Comparison of ENCODE assay signal across 8 mouse cellular contexts in genomic region chr5:129177697-129178511, GRCm38 (mm10).
DNase-seq lines count a peak whose midpoint lies in the region; ATAC-seq and TF ChIP-seq lines count a peak whose summit lies in the region.

No protein-coding gene starts in this region.

- H3K27ac ChIP-seq in ES-E14 (ENCODE audit: insufficient read depth, low read depth, low read length, poor library complexity, severe bottlenecking): no peak overlapping the region
- no peak overlapping the region for H3K27ac ChIP-seq in hindbrain, embryonic 11.5 days (ENCODE audit: low read depth, low read length)
- no peak overlapping the region for H3K27ac ChIP-seq in lung, postnatal 0 days (ENCODE audit: low read length)

- peak; percentile 59; the same call in 1 of the 2 replicates for ATAC-seq in hindbrain, embryonic 11.5 days (ENCODE audit: low FRiP score)
- peak; percentile 82 for ATAC-seq in lung, postnatal 0 days

- no peak overlapping the region for H3K9ac ChIP-seq in ES-E14 (ENCODE audit: insufficient read depth, low read depth, low read length, poor library complexity, severe bottlenecking)
- H3K9ac ChIP-seq in hindbrain, embryonic 11.5 days (ENCODE audit: low read depth, low read length): no peak overlapping the region
- no peak overlapping the region for H3K9ac ChIP-seq in lung, postnatal 0 days (replicated peaks; ENCODE audit: low read depth)

- WGBS in hindbrain, embryonic 11.5 days: 52% methylated on average over 14 of the region's 14 CpGs
- WGBS in lung, postnatal 0 days: 46% methylated on average over 14 of the region's 14 CpGs

- no peaks in the 10 kb centered on the region; the same call in 1 of the 2 replicates for H3K27me3 ChIP-seq in hindbrain, embryonic 11.5 days (ENCODE audit: control insufficient read depth, insufficient read depth, low read length)
- no peaks in the 10 kb centered on the region for H3K27me3 ChIP-seq in lung, postnatal 0 days (replicated peaks; ENCODE audit: insufficient read depth, low read length)

- H3K9me3 ChIP-seq in ES-E14 (ENCODE audit: control insufficient read depth, insufficient read depth, low read depth, low read length): no peaks in the 10 kb centered on the region
- H3K9me3 ChIP-seq in hindbrain, embryonic 11.5 days (ENCODE audit: control insufficient read depth, low read length): no peaks in the 10 kb centered on the region
- no peaks in the 10 kb centered on the region for H3K9me3 ChIP-seq in lung, postnatal 0 days (ENCODE audit: low read length)

- no peaks in the 10 kb centered on the region for H3K36me3 ChIP-seq in ES-E14 (ENCODE audit: control insufficient read depth, insufficient read depth, low read length, poor library complexity, severe bottlenecking)
- H3K36me3 ChIP-seq in hindbrain, embryonic 11.5 days (ENCODE audit: control insufficient read depth, insufficient read depth, low read length): no peaks in the 10 kb centered on the region
- H3K36me3 ChIP-seq in lung, postnatal 0 days (ENCODE audit: insufficient read depth, low read length): no peaks in the 10 kb centered on the region

- DNase-seq in ES-E14 (ENCODE audit: low read depth, low spot score): peak; percentile 76
- DNase-seq in cerebellum, adult 8-10 months: peak; percentile 88
- DNase-seq in frontal cortex, adult 2 months (ENCODE audit: extremely low spot score in 1 of 2, low spot score in 1 of 2): peak; percentile 56 to 94
- DNase-seq in hindbrain, embryonic 11.5 days (ENCODE audit: low spot score): peak; percentile 93
- DNase-seq in layer of hippocampus, postnatal 10 days (ENCODE audit: low spot score in 2 of 2): peak; percentile 92 to 93
- DNase-seq in lung, postnatal 0 days (ENCODE audit: low spot score): peak; percentile 86
- peak; percentile 54 for DNase-seq in ovary, postnatal 10 days (ENCODE audit: low spot score)
- DNase-seq in thymus, postnatal 0 days (ENCODE audit: low spot score): peak; percentile 58

- in situ Hi-C loops in ES-E14 (cut with MboI; ENCODE audit: low sequenced_read_pairs in 2 of 2, unreplicated experiment in 2 of 2): loop anchor here (25.0 kb wide), 1 partner anchor 409 kb away; the partner anchor contains the start of gene Mmp17 (in 2 of the 2)

- H3K4me1 ChIP-seq in ES-E14 (ENCODE audit: control insufficient read depth in 2 of 2, insufficient read depth in 2 of 2, low read length in 2 of 2, poor library complexity in 1 of 2): peaks cover 4 to 14% of the 10 kb centered on the region in 2 experiments; a peak in 2 of 4 replicates
- H3K4me1 ChIP-seq in hindbrain, embryonic 11.5 days (replicated peaks; ENCODE audit: control insufficient read depth, insufficient read depth, low read length): no peaks in the 10 kb centered on the region
- H3K4me1 ChIP-seq in lung, postnatal 0 days (ENCODE audit: insufficient read depth, low read depth, low read length): no peaks in the 10 kb centered on the region

- H3K4me3 ChIP-seq in ES-E14 (ENCODE audit: insufficient read depth in 1 of 2, low read depth in 1 of 2, low read length in 2 of 2, poor library complexity in 1 of 2, severe bottlenecking in 1 of 2): no peak overlapping the region
- no peak overlapping the region for H3K4me3 ChIP-seq in hindbrain, embryonic 11.5 days (ENCODE audit: low read depth, low read length)
- H3K4me3 ChIP-seq in lung, postnatal 0 days (ENCODE audit: low read depth, low read length): peak overlapping the region; percentile 8; the same call in 1 of the 2 replicates

- TF ChIP-seq EP300 in lung, postnatal 0 days (IDR thresholded peaks at IDR 0.05): no peak

- no peak overlapping the region for H3K4me2 ChIP-seq in hindbrain, embryonic 11.5 days (replicated peaks; ENCODE audit: low read depth, low read length)
- H3K4me2 ChIP-seq in lung, postnatal 0 days (replicated peaks; ENCODE audit: low read depth, low read length): peak overlapping the region; percentile 42; the same call in 1 of the 2 replicates

- TF ChIP-seq CTCF in lung, postnatal 0 days (IDR thresholded peaks at IDR 0.05): peak; percentile 95

TF ChIP-seq in ES-E14, 5 proteins besides CTCF, POLR2A, EP300 and RAD21:
- TF ChIP-seq CHD2 (IDR thresholded peaks at IDR 0.05; ENCODE audit: low read depth, low read length): no peak
- peak; percentile 79; the same call in 1 of the 2 replicates for TF ChIP-seq ZC3H11A (IDR thresholded peaks at IDR 0.05; ENCODE audit: borderline replicate concordance, low read depth, low read length)
- no peak for TF ChIP-seq ZNF384 (IDR thresholded peaks at IDR 0.05; ENCODE audit: low read depth, low read length)
- no peak for TF ChIP-seq MAFK (IDR thresholded peaks at IDR 0.05; ENCODE audit: insufficient read depth, low read depth, low read length)
- TF ChIP-seq HCFC1 (IDR thresholded peaks at IDR 0.05; ENCODE audit: borderline replicate concordance, insufficient read depth, low read length): no peak
TF ChIP-seq in ES-E14: peak in this region for 1.
